Mouse (Mus musculus) kidney, embryonic 14.5 days (tissue): ENCODE measurements around the gene Tubb2a. TPM values are rescaled to one million over a fixed set of nuclear protein-coding genes. Genes with fewer than 3 reads are reported as not detected.

Source experiments
- ATAC-seq: fragments of 200-750 bp; cut with Nextera tagmentation; 2 replicates; pipeline ENCODE4 v1.8.0; 2017; ENCODE audit warnings: moderate number of reproducible peaks, mild to moderate bottlenecking, moderate TSS enrichment, moderate library complexity; ENCODE audit not compliant: low FRiP score, low TSS enrichment
- H3K27ac ChIP-seq: fragments of 300-500 bp; sonication (generic); 2 replicates; pipeline ENCODE4 v1.5.1; 2014; ENCODE audit warnings: low read depth, mild to moderate bottlenecking, low read length, moderate library complexity, mixed read lengths
- H3K27me3 ChIP-seq: fragments of 300-500 bp; sonication (generic); 2 replicates; pipeline ENCODE4 v1.6.1; 2014; ENCODE audit warnings: mild to moderate bottlenecking, low read length; ENCODE audit not compliant: control insufficient read depth, insufficient read depth
- H3K36me3 ChIP-seq: fragments of 300-500 bp; sonication (generic); 2 replicates; pipeline ENCODE4 v1.6.1; 2014; ENCODE audit warnings: low read length, mixed read lengths; ENCODE audit not compliant: control insufficient read depth, insufficient read depth
- H3K4me1 ChIP-seq: fragments of 300-500 bp; sonication (generic); 2 replicates; pipeline ENCODE4 v1.6.1; 2014; ENCODE audit warnings: low read length, mixed read lengths; ENCODE audit not compliant: control insufficient read depth, insufficient read depth
- H3K4me2 ChIP-seq: fragments of 300-500 bp; sonication (generic); replicated peaks from 2 replicates; pipeline ENCODE4 v1.6.1; 2014; ENCODE audit warnings: low read depth, mild to moderate bottlenecking, low read length
- H3K4me3 ChIP-seq: fragments of 300-500 bp; sonication (generic); 2 replicates; pipeline ENCODE4 v1.5.1; 2014; ENCODE audit warnings: mild to moderate bottlenecking, low read length
- H3K9ac ChIP-seq: fragments of 300-500 bp; sonication (generic); 2 replicates; pipeline ENCODE4 v1.6.1; 2014; ENCODE audit warnings: low read depth, mild to moderate bottlenecking, low read length, moderate library complexity
- H3K9me3 ChIP-seq: fragments of 300-500 bp; sonication (generic); 2 replicates; pipeline ENCODE4 v1.6.1; 2016; ENCODE audit warnings: low read length; ENCODE audit not compliant: control insufficient read depth
- WGBS: fragments of 180-500 bp; shearing (Covaris S2); extraction: QIAGEN DNeasy Blood & Tissue Kit; methylation state at CpG from one replicate; pipeline ENCODE4 v1.1.7; 2014; 5-methylcytosine and 5-hydroxymethylcytosine counted together
- polyA plus RNA-seq: library from polyadenylated mRNA; unstranded; fragments of >200 nt; fragmentation: Nextera tagmentation; extraction: Ambion mirVana; gene quantifications from 2 replicates; pipeline ENCODE4 v1.2.1, GENCODE M21; 2014

Tubb2a gene
- polyA plus RNA-seq, 1 experiment from 2014 or later, result 73.4 TPM

- WGBS, result 84% methylated on average over 3 of the region's 3 CpGs
- Histone ChIP-seq H3K9ac (no peak overlapping the region), H3K4me2 (no peak overlapping the region), H3K27me3 (no peaks in the 10 kb centered on the region), H3K9me3 (no peaks in the 10 kb centered on the region), H3K36me3 (no peaks in the 10 kb centered on the region), H3K4me3 (no peak overlapping the region), H3K27ac (no peak overlapping the region), H3K4me1 (no peaks in the 10 kb centered on the region)
- no peak for ATAC-seq
These were observed 34.1 kb upstream of the Tubb2a start for GRCm38 (mm10) chr13:34111878-34112277.

GRCm38 (mm10) chr13:34111019-34111418 lies 33.2 kb upstream of the Tubb2a start:
- H3K4me3 ChIP-seq, result no peak overlapping the region
- H3K4me1 ChIP-seq, result no peaks in the 10 kb centered on the region
- H3K27ac ChIP-seq, result no peak overlapping the region
- H3K9ac ChIP-seq, result no peak overlapping the region
- ATAC-seq, result no peak
- H3K4me2 ChIP-seq, result no peak overlapping the region
- H3K9me3 ChIP-seq, result no peaks in the 10 kb centered on the region
- no peaks in the 10 kb centered on the region for H3K36me3 ChIP-seq
- no peaks in the 10 kb centered on the region for H3K27me3 ChIP-seq
- WGBS, result 37% methylated on average over 5 of the region's 5 CpGs

GRCm38 (mm10) chr13:34109677-34110058 lies 31.9 kb upstream of the Tubb2a start:
- Histone ChIP-seq H3K4me3 (no peak overlapping the region), H3K4me1 (no peaks in the 10 kb centered on the region), H3K4me2 (no peak overlapping the region), H3K27me3 (no peaks in the 10 kb centered on the region), H3K27ac (no peak overlapping the region), H3K9me3 (no peaks in the 10 kb centered on the region), H3K9ac (no peak overlapping the region), H3K36me3 (no peaks in the 10 kb centered on the region)
- 69% methylated on average over 4 of the region's 4 CpGs for WGBS
- ATAC-seq, result no peak

GRCm38 (mm10) chr13:34109035-34109676 lies 31.3 kb upstream of the Tubb2a start:
- H3K9ac ChIP-seq, result no peak overlapping the region
- 86% methylated on average over 4 of the region's 4 CpGs for WGBS
- no peaks in the 10 kb centered on the region for H3K9me3 ChIP-seq
- H3K36me3 ChIP-seq, result no peaks in the 10 kb centered on the region
- no peak overlapping the region for H3K4me3 ChIP-seq
- H3K27me3 ChIP-seq, result no peaks in the 10 kb centered on the region
- ATAC-seq, result no peak
- H3K4me2 ChIP-seq, result no peak overlapping the region
- H3K27ac ChIP-seq, result no peak overlapping the region
- no peaks in the 10 kb centered on the region for H3K4me1 ChIP-seq

- no peak overlapping the region for H3K27ac ChIP-seq
- no peak overlapping the region for H3K9ac ChIP-seq
- 92% methylated on average over 1 of the region's 1 CpGs for WGBS
- no peak overlapping the region for H3K4me3 ChIP-seq
- no peaks in the 10 kb centered on the region for H3K9me3 ChIP-seq
- H3K27me3 ChIP-seq, result no peaks in the 10 kb centered on the region
- no peaks in the 10 kb centered on the region for H3K36me3 ChIP-seq
- ATAC-seq, result no peak
- H3K4me2 ChIP-seq, result no peak overlapping the region
- H3K4me1 ChIP-seq, result no peaks in the 10 kb centered on the region
These were observed 29.2 kb upstream of the Tubb2a start for GRCm38 (mm10) chr13:34106999-34107398.

- no peaks in the 10 kb centered on the region for H3K27me3 ChIP-seq
- no peaks in the 10 kb centered on the region for H3K36me3 ChIP-seq
- H3K9me3 ChIP-seq, result no peaks in the 10 kb centered on the region
- ATAC-seq, result no peak
- WGBS, result 89% methylated on average over 2 of the region's 2 CpGs
- no peak overlapping the region for H3K4me2 ChIP-seq
- no peak overlapping the region for H3K27ac ChIP-seq
- no peaks in the 10 kb centered on the region for H3K4me1 ChIP-seq
- no peak overlapping the region for H3K9ac ChIP-seq
- H3K4me3 ChIP-seq, result no peak overlapping the region
These were observed 28.4 kb upstream of the Tubb2a start for GRCm38 (mm10) chr13:34106256-34106655.

GRCm38 (mm10) chr13:34105364-34105763 lies 27.6 kb upstream of the Tubb2a start:
- Histone ChIP-seq H3K4me3 (no peak overlapping the region), H3K9ac (no peak overlapping the region), H3K4me2 (no peak overlapping the region), H3K36me3 (no peaks in the 10 kb centered on the region), H3K27me3 (no peaks in the 10 kb centered on the region), H3K4me1 (no peaks in the 10 kb centered on the region), H3K9me3 (no peaks in the 10 kb centered on the region), H3K27ac (no peak overlapping the region)
- no peak for ATAC-seq
- 73% methylated on average over 1 of the region's 1 CpGs for WGBS

GRCm38 (mm10) chr13:34101908-34102307 lies 24.1 kb upstream of the Tubb2a start:
- Histone ChIP-seq H3K9ac (no peak overlapping the region), H3K4me1 (no peaks in the 10 kb centered on the region), H3K27me3 (no peaks in the 10 kb centered on the region), H3K27ac (no peak overlapping the region), H3K36me3 (no peaks in the 10 kb centered on the region), H3K4me3 (no peak overlapping the region), H3K9me3 (no peaks in the 10 kb centered on the region), H3K4me2 (no peak overlapping the region)
- WGBS, result 84% methylated on average over 9 of the region's 9 CpGs
- ATAC-seq, result no peak

- no peak overlapping the region for H3K4me3 ChIP-seq
- H3K27me3 ChIP-seq, result no peaks in the 10 kb centered on the region
- H3K27ac ChIP-seq, result no peak overlapping the region
- H3K4me2 ChIP-seq, result no peak overlapping the region
- no peak overlapping the region for H3K9ac ChIP-seq
- H3K36me3 ChIP-seq, result no peaks in the 10 kb centered on the region
- WGBS, result 96% methylated on average over 10 of the region's 10 CpGs
- no peaks in the 10 kb centered on the region for H3K4me1 ChIP-seq
- no peak for ATAC-seq
- H3K9me3 ChIP-seq, result no peaks in the 10 kb centered on the region
These were observed 23.4 kb upstream of the Tubb2a start for GRCm38 (mm10) chr13:34101247-34101646.
